Mouse (Mus musculus) heart, postnatal 0 days (tissue): Measurements from ENCODE around the gene Pakap.

Source experiments
- CTCF ChIP-seq: IDR thresholded peaks from 2 replicates; pipeline ENCODE4 v1.5.1; 2016; ENCODE audit warnings: antibody characterized with exemption, control low read depth, low read depth
- EP300 ChIP-seq: IDR thresholded peaks from 2 replicates; pipeline ENCODE4 v1.6.1; 2016; ENCODE audit warnings: antibody characterized with exemption, low read depth

- TF ChIP-seq EP300 (no peak), CTCF (no peak)
These were observed 261.8 kb downstream of the Pakap start for GRCm38 (mm10) chr4:57829740-57830139.
